Mouse (Mus musculus): ENCODE measurements around the gene Ctnnbl1. TPM values are rescaled to one million over a fixed set of nuclear protein-coding genes. Genes with fewer than 3 reads are reported as not detected.

Ctnnbl1 gene
- total RNA-seq, 2 experiments from 2014 or later, result 23.0 to 28.0 TPM

- no peak for DNase-seq (ENCODE audit: low spot score in 2 of 2)
Observed at GRCm38 (mm10) chr2:157932655-157933054, 195.5 kb downstream of the Ctnnbl1 start.

GRCm38 (mm10) chr2:157935444-157936171 lies 198.4 kb downstream of the Ctnnbl1 start:
- no peak for DNase-seq (ENCODE audit: low spot score in 2 of 2)

- DNase-seq (ENCODE audit: low spot score in 2 of 2), result no peak
Observed at GRCm38 (mm10) chr2:157936676-157937075, 199.5 kb downstream of the Ctnnbl1 start.

GRCm38 (mm10) chr2:157940586-157941185 lies 203.5 kb downstream of the Ctnnbl1 start:
- no peak for DNase-seq (ENCODE audit: low spot score in 2 of 2)

Other genes starting within 250 kb of the Ctnnbl1 start
- 1,000 to 10,000 TPM; 1,193 to 1,435 TPM for gene Nnat, start 177.3 kb upstream of the Ctnnbl1 start, total RNA-seq (2021)
- 100 to 1,000 TPM; 140 to 151 TPM for gene Blcap, start 166.1 kb upstream of the Ctnnbl1 start, total RNA-seq (2021)
- gene Vstm2l, start 177.3 kb downstream of the Ctnnbl1 start, total RNA-seq (2021), result 100 to 1,000 TPM; 186 to 200 TPM